Mouse (Mus musculus) lung, adult 2 months (tissue): ENCODE data around the gene 4930453N24Rik.

Experiments used
- CTCF ChIP-seq: fragments of 200-500 bp; IDR thresholded peaks from 2 replicates; pipeline ENCODE4 v1.5.1; 2011; ENCODE audit warnings: mild to moderate bottlenecking, low read length, control low read depth; ENCODE audit not compliant: insufficient read depth
- POLR2A ChIP-seq: fragments of 200-500 bp; IDR thresholded peaks from 2 replicates; pipeline ENCODE4 v1.6.1; 2011; ENCODE audit warnings: low read depth, mild to moderate bottlenecking, control low read depth, low read length, borderline replicate concordance; ENCODE audit errors: extremely low read depth

GRCm38 (mm10) chr16:64775516-64775915, 4.6 kb upstream of the 4930453N24Rik start:
- TF ChIP-seq CTCF (no peak), POLR2A (no peak)
